Mouse (Mus musculus): ENCODE measurements around the gene St5. TPM values are rescaled to one million over a fixed set of nuclear protein-coding genes. Genes with fewer than 3 reads are reported as not detected.
A peak's percentile ranks its signal among the peaks of the same experiment; 100 is the strongest.

Gene St5
- polyA plus RNA-seq, 1 experiment from 2014 or later = 11.4 TPM

- no peaks in the 10 kb centered on the region for H3K27me3 ChIP-seq
- no peaks in the 10 kb centered on the region for H3K36me3 ChIP-seq
- H3K9me3 ChIP-seq = no peaks in the 10 kb centered on the region
- no peak overlapping the region for H3K9ac ChIP-seq (replicated peaks)
- no peak overlapping the region for H3K4me3 ChIP-seq
- ATAC-seq (replicated peaks) = no peak
- WGBS = 97% methylated on average over 2 of the region's 2 CpGs
- H3K4me2 ChIP-seq (replicated peaks) = no peak overlapping the region
- H3K27ac ChIP-seq (replicated peaks) = no peak overlapping the region
- H3K4me1 ChIP-seq = no peaks in the 10 kb centered on the region
Observed at GRCm38 (mm10) chr7:109722618-109723017, 19.2 kb upstream of the St5 start.

GRCm38 (mm10) chr7:109719286-109719685 is 15.9 kb upstream of the St5 start:
- 62% methylated on average over 9 of the region's 9 CpGs for WGBS
- H3K4me3 ChIP-seq = no peak overlapping the region
- no peak overlapping the region for H3K4me2 ChIP-seq (replicated peaks)
- H3K9ac ChIP-seq (replicated peaks) = no peak overlapping the region
- H3K27me3 ChIP-seq = no peaks in the 10 kb centered on the region
- no peaks in the 10 kb centered on the region for H3K36me3 ChIP-seq
- ATAC-seq (replicated peaks) = no peak
- H3K27ac ChIP-seq (replicated peaks) = no peak overlapping the region
- H3K4me1 ChIP-seq = no peaks in the 10 kb centered on the region
- no peaks in the 10 kb centered on the region for H3K9me3 ChIP-seq

GRCm38 (mm10) chr7:109713434-109713982 is 10.1 kb upstream of the St5 start:
- whole genome bisulfite sequencing = 85% methylated on average over 2 of the region's 2 CpGs
- Histone ChIP-seq H3K27ac (replicated peaks) (no peak overlapping the region), H3K4me3 (no peak overlapping the region), H3K4me2 (replicated peaks) (no peak overlapping the region), H3K27me3 (no peaks in the 10 kb centered on the region), H3K4me1 (no peaks in the 10 kb centered on the region), H3K9ac (replicated peaks) (no peak overlapping the region), H3K9me3 (no peaks in the 10 kb centered on the region), H3K36me3 (peaks cover 15% of the 10 kb centered on the region; the same call in 1 of the 2 replicates)
- ATAC-seq (replicated peaks) = no peak

GRCm38 (mm10) chr7:109712198-109712597 is 8.8 kb upstream of the St5 start:
- H3K27me3 ChIP-seq = no peaks in the 10 kb centered on the region
- H3K4me1 ChIP-seq = no peaks in the 10 kb centered on the region
- no peaks in the 10 kb centered on the region for H3K9me3 ChIP-seq
- H3K36me3 ChIP-seq = peaks cover 15% of the 10 kb centered on the region; the same call in 1 of the 2 replicates
- 89% methylated on average over 7 of the region's 7 CpGs for WGBS
- no peak overlapping the region for H3K4me3 ChIP-seq
- no peak overlapping the region for H3K27ac ChIP-seq (replicated peaks)
- no peak for ATAC-seq (replicated peaks)
- no peak overlapping the region for H3K4me2 ChIP-seq (replicated peaks)
- H3K9ac ChIP-seq (replicated peaks) = no peak overlapping the region

- H3K27me3 ChIP-seq = no peaks in the 10 kb centered on the region
- H3K4me2 ChIP-seq (replicated peaks) = no peak overlapping the region
- H3K9me3 ChIP-seq = no peaks in the 10 kb centered on the region
- no peaks in the 10 kb centered on the region for H3K4me1 ChIP-seq
- no peak overlapping the region for H3K9ac ChIP-seq (replicated peaks)
- no peak overlapping the region for H3K4me3 ChIP-seq
- no peak for ATAC-seq (replicated peaks)
- WGBS = 89% methylated on average over 1 of the region's 1 CpGs
- no peak overlapping the region for H3K27ac ChIP-seq (replicated peaks)
- H3K36me3 ChIP-seq = peaks cover 15% of the 10 kb centered on the region; the same call in 1 of the 2 replicates
Observed at GRCm38 (mm10) chr7:109710069-109710468, 6.7 kb upstream of the St5 start.

GRCm38 (mm10) chr7:109708961-109709382 is 5.6 kb upstream of the St5 start:
- no peaks in the 10 kb centered on the region for H3K27me3 ChIP-seq

GRCm38 (mm10) chr7:109707023-109707785 is 3.8 kb upstream of the St5 start:
- WGBS = 62% methylated on average over 4 of the region's 4 CpGs
- Histone ChIP-seq H3K9ac (replicated peaks) (no peak overlapping the region), H3K27ac (replicated peaks) (no peak overlapping the region), H3K27me3 (no peaks in the 10 kb centered on the region), H3K4me2 (replicated peaks) (no peak overlapping the region), H3K36me3 (peaks cover 12% of the 10 kb centered on the region; the same call in 1 of the 2 replicates), H3K4me3 (no peak overlapping the region), H3K4me1 (peaks cover 8% of the 10 kb centered on the region; the same call in 1 of the 2 replicates), H3K9me3 (no peaks in the 10 kb centered on the region)
- no peak for ATAC-seq (replicated peaks)

More at GRCm38 (mm10) chr7:109708961-109709382, 5.6 kb upstream of the St5 start:
- Histone ChIP-seq H3K4me1 (peaks cover 4% of the 10 kb centered on the region; the same call in 1 of the 2 replicates), H3K36me3 (peaks cover 15% of the 10 kb centered on the region; the same call in 1 of the 2 replicates), H3K9me3 (no peaks in the 10 kb centered on the region), H3K4me3 (no peak overlapping the region), H3K9ac (replicated peaks) (no peak overlapping the region), H3K27ac (replicated peaks) (no peak overlapping the region), H3K4me2 (replicated peaks) (no peak overlapping the region)
- WGBS = 80% methylated on average over 3 of the region's 3 CpGs
- no peak for ATAC-seq (replicated peaks)

GRCm38 (mm10) chr7:109704461-109704860 is 1.1 kb upstream of the St5 start:
- no peaks in the 10 kb centered on the region for H3K9me3 ChIP-seq
- H3K4me3 ChIP-seq = peak overlapping the region; percentile 74
- 0 out of 2 replicates have a peak, but pooled peaks cover 3% of the 10 kb centered on the region for H3K36me3 ChIP-seq
- WGBS = 73% methylated on average over 3 of the region's 3 CpGs
- H3K4me2 ChIP-seq (replicated peaks) = peak overlapping the region; percentile 71
- no peak for ATAC-seq (replicated peaks)
- H3K4me1 ChIP-seq = peaks cover 8% of the 10 kb centered on the region; the same call in 1 of the 2 replicates
- no peak overlapping the region for H3K27ac ChIP-seq (replicated peaks)
- H3K27me3 ChIP-seq = no peaks in the 10 kb centered on the region
- H3K9ac ChIP-seq (replicated peaks) = no peak overlapping the region

- H3K27me3 ChIP-seq = no peaks in the 10 kb centered on the region
- no peaks in the 10 kb centered on the region for H3K9me3 ChIP-seq
- H3K36me3 ChIP-seq = no peaks in the 10 kb centered on the region
- peak overlapping the region; percentile 71 for H3K4me2 ChIP-seq (replicated peaks)
- WGBS = 2% methylated on average over 17 of the region's 17 CpGs
- peak overlapping the region; percentile 74 for H3K4me3 ChIP-seq
- peaks cover 8% of the 10 kb centered on the region; the same call in 1 of the 2 replicates for H3K4me1 ChIP-seq
- no peak for ATAC-seq (replicated peaks)
- peak overlapping the region; percentile 63 for H3K9ac ChIP-seq (replicated peaks)
- H3K27ac ChIP-seq (replicated peaks) = peak overlapping the region; percentile 27
Observed at GRCm38 (mm10) chr7:109704016-109704377, 592 bp upstream of the St5 start.

- Histone ChIP-seq H3K36me3 (no peaks in the 10 kb centered on the region), H3K27me3 (no peaks in the 10 kb centered on the region), H3K27ac (replicated peaks) (no peak overlapping the region), H3K4me3 (no peak overlapping the region), H3K4me1 (peaks cover 8% of the 10 kb centered on the region; the same call in 1 of the 2 replicates), H3K9me3 (no peaks in the 10 kb centered on the region), H3K4me2 (replicated peaks) (peak overlapping the region; percentile 71; the same call in 1 of the 2 replicates), H3K9ac (replicated peaks) (no peak overlapping the region)
- 45% methylated on average over 4 of the region's 4 CpGs for WGBS
- no peak for ATAC-seq (replicated peaks)
Observed at GRCm38 (mm10) chr7:109702721-109703120, 684 bp downstream of the St5 start.

- H3K27me3 ChIP-seq = no peaks in the 10 kb centered on the region
- no peak overlapping the region for H3K4me2 ChIP-seq (replicated peaks)
- H3K27ac ChIP-seq (replicated peaks) = no peak overlapping the region
- H3K4me3 ChIP-seq = no peak overlapping the region
- H3K9ac ChIP-seq (replicated peaks) = no peak overlapping the region
- H3K9me3 ChIP-seq = no peaks in the 10 kb centered on the region
- ATAC-seq (replicated peaks) = no peak
- peaks cover 8% of the 10 kb centered on the region; the same call in 1 of the 2 replicates for H3K4me1 ChIP-seq
- no peaks in the 10 kb centered on the region for H3K36me3 ChIP-seq
Observed at GRCm38 (mm10) chr7:109700213-109700612, 3.2 kb downstream of the St5 start.

GRCm38 (mm10) chr7:109695339-109695726 is 8.1 kb downstream of the St5 start:
- H3K4me1 ChIP-seq = no peaks in the 10 kb centered on the region
- H3K27me3 ChIP-seq = no peaks in the 10 kb centered on the region
- ATAC-seq (replicated peaks) = no peak
- 93% methylated on average over 10 of the region's 10 CpGs for WGBS
- no peaks in the 10 kb centered on the region for H3K36me3 ChIP-seq
- H3K4me2 ChIP-seq (replicated peaks) = no peak overlapping the region
- no peaks in the 10 kb centered on the region for H3K9me3 ChIP-seq
- no peak overlapping the region for H3K9ac ChIP-seq (replicated peaks)
- no peak overlapping the region for H3K27ac ChIP-seq (replicated peaks)
- no peak overlapping the region for H3K4me3 ChIP-seq

All from forebrain, embryonic 15.5 days (tissue).